ENCODE assay signal across 19 mouse cellular contexts in genomic region chr12:5282611-5283010, GRCm38 (mm10).
DNase-seq lines count a peak whose midpoint lies in the region; TF ChIP-seq lines count a peak whose summit lies in the region.
"Had no signal": no experiment of that assay in that cellular context is flagged by ENCODE, and none has a peak within 500 bp of the region (broad histone marks: within the 10 kb centered on the region; RNA-seq: fewer than 3 reads in every experiment).

No protein-coding gene starts in this region.

- TF ChIP-seq CTCF in layer of hippocampus, adult 2 months (conservative IDR thresholded peaks at IDR 0.05), result no peak

- no peak overlapping the region for H3K4me3 ChIP-seq in layer of hippocampus, adult 2 months
- H3K4me3 ChIP-seq: embryonic facial prominence, embryonic 13.5 days; erythroblast, embryonic 14.5 days; forebrain, embryonic 15.5 days; heart, embryonic 13.5 days; hindbrain, embryonic 15.5 days had no signal

- H3K27ac ChIP-seq in layer of hippocampus, adult 2 months, result peak overlapping the region; percentile 2; the same call in 1 of the 2 replicates
- H3K27ac ChIP-seq: embryonic facial prominence, embryonic 13.5 days; forebrain, embryonic 15.5 days; heart, embryonic 13.5 days; hindbrain, embryonic 15.5 days had no signal

- DNase-seq in layer of hippocampus, adult 2 months (ENCODE audit: low spot score in 2 of 2), result no peak
- DNase-seq in layer of hippocampus, postnatal 25 days (ENCODE audit: extremely low spot score in 1 of 2, low spot score in 1 of 2), result no peak
- DNase-seq in NIH3T3 (ENCODE audit: low read depth), result peak; percentile 65
- DNase-seq in fibroblast of lung, adult 2 months (ENCODE audit: low read depth), result peak; percentile 29
- no peak for DNase-seq in c-Kit-positive CD71-positive TER-119-positive erythroid progenitor cells, embryonic 14.5 days (ENCODE audit: low spot score)
- no peak for DNase-seq in yolk sac, embryonic 10.5 days (ENCODE audit: low spot score)
- DNase-seq: adrenal gland, adult 8-10 months; adrenal gland, postnatal 36 days; cerebellum, adult 11 months; cerebellum, adult 8-10 months; cerebellum, postnatal 14 days; gastrocnemius, postnatal 36 days; heart, adult 11 months; heart, postnatal 36 days had no signal

Comparison
In these comparisons a context has a peak if more than half of its experiments do, and no peak if none do; other contexts are left out.
1. DNase-seq: peak in NIH3T3 (single experiment) and fibroblast of lung, adult 2 months (single experiment); none in layer of hippocampus, adult 2 months (0 of 2), layer of hippocampus, postnatal 25 days (0 of 2), c-Kit-positive CD71-positive TER-119-positive erythroid progenitor cells, embryonic 14.5 days (single experiment) and yolk sac, embryonic 10.5 days (single experiment).